Mouse (Mus musculus): ENCODE results near the gene Mthfd2l.
A peak's percentile ranks its signal among the peaks of the same experiment; 100 is the strongest.

Mthfd2l gene

DNA sequence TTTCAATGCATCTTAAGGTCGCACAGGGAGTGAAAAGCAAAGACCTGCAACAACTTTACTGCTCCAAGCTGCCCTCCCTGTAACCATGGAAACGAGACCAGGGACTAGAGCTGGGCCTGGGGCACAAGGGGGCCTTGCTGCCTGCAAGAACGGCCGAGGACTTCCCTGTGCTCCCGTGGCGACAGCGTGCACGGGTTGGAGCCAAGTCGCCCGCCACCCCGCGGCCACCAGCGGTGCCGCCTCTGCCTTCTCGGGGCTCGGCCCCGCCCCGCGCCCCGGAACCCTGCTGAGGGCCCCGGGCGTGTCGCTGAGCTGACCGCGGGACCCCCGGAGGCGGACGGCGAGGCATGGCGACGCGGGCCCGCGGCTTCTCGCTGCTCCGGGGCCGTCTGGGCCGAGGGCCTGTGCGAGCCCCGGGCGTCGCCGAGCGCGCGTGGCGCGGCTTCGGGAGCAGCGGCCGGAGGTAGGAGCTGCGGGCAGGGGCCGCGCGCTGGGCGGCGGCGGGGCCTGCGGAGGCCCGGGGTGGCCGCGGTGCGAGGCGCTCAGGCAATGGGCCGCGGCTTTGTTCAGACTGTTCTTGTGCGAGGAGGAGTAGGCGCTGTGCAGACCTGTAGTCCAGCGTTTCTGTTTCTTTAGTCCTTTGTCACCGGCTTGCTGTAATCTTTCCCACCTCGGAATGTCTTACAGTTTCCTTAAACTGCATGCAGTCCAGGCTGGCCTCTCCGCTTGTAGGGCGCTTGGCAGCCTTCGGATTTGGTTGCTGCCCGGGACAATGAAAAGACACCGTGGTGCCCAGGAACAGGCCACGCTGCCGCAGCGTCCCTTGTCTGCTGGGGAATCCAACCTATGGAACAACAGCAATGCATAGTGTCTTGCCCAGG, at the start of gene Mthfd2l:
Mthfd2l (plus strand) TSS at position 147 of the 881 bp plus-strand sequence.
- DNase-seq (ENCODE audit: low read depth in 1 of 2, low spot score in 2 of 2) = peak; percentile 44 to 59

- peak; percentile 19 to 43 for DNase-seq (ENCODE audit: low read depth in 1 of 2, low spot score in 2 of 2)
Measured at GRCm38 (mm10) chr5:90881682-90882081, 49.2 kb upstream of the Mthfd2l start.

- DNase-seq (ENCODE audit: low read depth in 1 of 2, low spot score in 2 of 2) = no peak
Measured at GRCm38 (mm10) chr5:90882146-90882545, 48.8 kb upstream of the Mthfd2l start.

DNA sequence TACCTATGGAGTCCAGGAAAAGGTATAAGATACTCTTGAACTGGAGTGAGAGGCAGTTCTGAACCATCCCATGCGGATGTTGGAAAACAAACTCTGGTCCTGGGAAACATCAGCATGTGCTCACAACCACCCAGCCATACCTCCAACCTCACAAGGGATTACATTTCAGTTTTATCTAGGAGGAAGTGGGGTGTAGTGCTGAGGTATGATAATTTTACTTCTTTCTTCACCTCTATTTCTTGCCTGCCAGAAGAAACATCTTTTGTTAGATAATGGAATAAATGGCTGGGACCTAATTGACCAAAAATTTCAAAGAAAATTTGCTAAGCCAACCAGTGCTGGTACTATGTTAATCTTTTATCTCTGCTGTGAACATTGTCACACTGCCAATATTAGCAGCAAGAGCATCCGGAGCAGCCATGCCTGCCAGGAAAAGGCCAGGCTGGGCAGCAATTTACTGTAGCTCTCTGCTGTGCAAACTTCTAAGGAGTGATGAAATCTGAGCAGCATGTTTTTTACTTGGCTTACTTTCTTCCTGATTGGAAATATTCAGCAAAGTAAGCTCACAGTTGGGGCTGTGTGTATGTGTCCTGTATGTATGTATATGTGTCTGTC, 46.2 kb upstream of the Mthfd2l start:
- DNase-seq (ENCODE audit: low read depth in 1 of 2, low spot score in 2 of 2) = no peak

DNA sequence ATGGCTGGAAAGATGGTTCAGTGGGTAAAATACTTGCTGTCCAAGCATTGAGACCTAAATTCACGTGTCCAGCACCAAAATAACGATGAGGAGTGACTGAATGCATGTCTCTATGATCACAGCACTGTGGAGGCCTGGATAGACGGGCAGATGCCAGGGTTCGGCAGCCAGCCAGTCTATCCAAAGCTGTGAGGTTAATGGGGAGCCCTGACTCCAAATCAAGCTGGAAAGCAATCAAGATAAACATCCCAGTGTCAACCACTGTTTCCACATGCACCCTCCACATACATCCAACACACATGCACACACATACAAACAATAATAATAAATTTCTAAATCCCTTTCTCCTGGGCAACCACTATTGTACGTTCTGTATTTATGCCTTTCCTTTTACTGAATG, 42.3 kb upstream of the Mthfd2l start:
- DNase-seq (ENCODE audit: low read depth in 1 of 2, low spot score in 2 of 2) = no peak

DNA sequence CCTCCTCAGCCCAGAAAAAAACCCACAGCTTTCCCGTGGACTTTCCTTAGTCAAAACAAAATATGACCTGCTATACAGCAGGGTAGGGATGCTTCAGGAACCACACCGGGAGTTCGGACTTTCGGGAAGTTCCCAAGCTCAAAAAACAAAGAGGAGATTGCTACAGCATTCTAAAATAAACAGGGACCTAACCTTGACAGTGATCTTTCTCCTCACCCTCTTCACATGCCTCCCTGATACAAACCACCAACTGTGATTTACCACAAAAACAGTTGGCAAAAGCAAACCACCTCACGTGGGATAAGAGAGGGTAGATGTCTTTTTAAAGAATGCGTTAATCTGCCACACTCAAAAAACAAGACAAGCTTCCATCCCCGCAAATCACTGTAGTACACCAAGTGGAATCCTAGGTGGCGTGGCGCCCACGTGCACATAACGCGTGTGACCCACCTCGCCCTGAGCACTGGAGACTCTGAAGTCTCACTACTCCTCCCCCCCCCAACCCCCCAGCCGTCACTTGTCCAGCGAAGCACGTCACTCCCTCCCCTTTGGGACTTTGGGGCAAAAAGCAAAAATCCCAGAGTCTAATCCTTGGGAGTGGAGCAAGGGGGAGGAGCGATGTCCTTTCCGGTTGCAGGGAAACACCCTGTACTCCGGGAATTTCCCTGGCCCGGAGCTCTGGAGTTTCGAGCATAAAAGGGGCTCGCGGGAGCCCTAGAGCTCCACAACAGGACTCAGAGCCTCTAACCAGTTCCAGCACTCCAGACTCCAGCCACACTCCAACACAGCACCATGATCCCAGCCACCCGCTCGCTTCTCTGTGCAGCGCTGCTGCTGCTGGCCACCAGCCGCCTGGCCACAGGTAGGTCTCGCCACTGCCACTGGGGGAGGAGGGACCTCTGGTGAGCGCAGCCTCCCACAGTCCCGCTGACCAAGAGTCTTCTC, 40.1 kb upstream of the Mthfd2l start, which contains the start of gene Cxcl1:
Cxcl1 (plus strand) TSS at position 723 of the 945 bp plus-strand sequence.
- no peak for DNase-seq (ENCODE audit: low read depth in 1 of 2, low spot score in 2 of 2)

GRCm38 (mm10) chr5:90891464-90891813, 39.5 kb upstream of the Mthfd2l start:
- DNase-seq (ENCODE audit: low read depth in 1 of 2, low spot score in 2 of 2) = no peak

GRCm38 (mm10) chr5:90894231-90894630, 36.7 kb upstream of the Mthfd2l start:
- DNase-seq (ENCODE audit: low read depth in 1 of 2, low spot score in 2 of 2) = no peak

DNA sequence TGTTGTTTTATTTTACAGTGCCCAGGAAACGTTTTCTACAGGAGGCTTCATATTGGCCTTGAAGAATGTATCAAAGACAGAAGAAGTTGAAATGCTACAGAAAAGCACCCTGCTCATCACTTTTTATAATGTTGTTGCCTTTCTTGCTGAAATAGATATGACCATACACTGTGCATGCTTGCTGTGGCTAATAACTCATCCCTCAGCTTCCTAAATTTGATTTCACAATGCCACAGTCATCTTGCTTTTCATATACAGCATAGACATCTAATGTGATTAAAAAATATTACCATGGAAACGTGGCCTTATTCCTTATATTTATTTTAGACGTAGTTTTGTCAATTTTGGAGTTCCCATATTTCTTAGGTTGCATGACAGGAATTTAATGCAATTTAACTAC, 33.5 kb upstream of the Mthfd2l start:
- DNase-seq (ENCODE audit: low read depth in 1 of 2, low spot score in 2 of 2) = no peak

DNA sequence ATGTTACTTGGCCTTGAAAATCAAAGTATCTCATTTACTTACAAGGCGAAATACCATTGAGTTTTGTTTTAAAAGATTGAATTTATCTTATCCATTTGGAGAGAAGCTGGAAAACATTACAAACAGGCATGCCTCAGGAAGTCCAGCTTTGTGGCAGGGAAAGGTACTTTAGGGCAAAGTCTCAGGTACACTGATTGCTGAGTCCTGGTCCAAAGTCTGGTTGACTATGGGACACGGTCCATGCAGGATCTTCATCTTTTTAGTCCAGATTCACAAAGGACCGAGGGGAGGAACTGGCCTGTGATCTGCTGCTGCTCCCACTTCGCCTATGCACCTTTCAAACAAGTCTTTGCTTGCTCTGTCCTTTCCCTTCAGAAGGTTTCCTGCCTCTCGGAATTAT, 31.6 kb upstream of the Mthfd2l start:
- DNase-seq (ENCODE audit: low read depth in 1 of 2, low spot score in 2 of 2) = no peak

- no peak for DNase-seq (ENCODE audit: low read depth in 1 of 2, low spot score in 2 of 2)
Measured at GRCm38 (mm10) chr5:90900147-90900546, 30.8 kb upstream of the Mthfd2l start.

- no peak for DNase-seq (ENCODE audit: low read depth in 1 of 2, low spot score in 2 of 2)
Measured at GRCm38 (mm10) chr5:90900688-90901087, 30.2 kb upstream of the Mthfd2l start.

- no peak for DNase-seq (ENCODE audit: low read depth in 1 of 2, low spot score in 2 of 2)
Measured at GRCm38 (mm10) chr5:90902380-90903260, 28.3 kb upstream of the Mthfd2l start.

GRCm38 (mm10) chr5:90903339-90904020, 27.4 kb upstream of the Mthfd2l start, which contains the start of gene Cxcl2:
Gene Cxcl2, plus strand, starts transcription at chr5:90903871.
- peak; percentile 62 to 66 for DNase-seq (ENCODE audit: low read depth in 1 of 2, low spot score in 2 of 2)

DNA sequence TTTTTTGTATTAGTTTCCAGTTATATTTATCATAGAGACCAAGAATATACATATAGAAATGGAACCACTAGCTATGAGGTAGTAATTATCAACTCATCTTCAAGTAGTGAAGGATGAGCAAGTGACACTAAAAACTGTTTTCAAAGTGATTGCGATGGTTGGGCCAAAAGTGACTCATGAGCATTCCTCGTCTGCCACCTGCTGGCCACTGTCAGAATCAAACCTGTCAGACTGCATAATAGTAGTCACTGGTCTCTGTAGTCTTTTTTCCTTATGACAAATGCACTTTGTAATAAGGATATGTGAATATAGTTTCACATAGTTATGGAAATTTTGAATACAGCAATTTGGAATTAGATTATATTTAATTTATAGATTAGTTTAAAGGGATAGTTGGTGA, 21.9 kb upstream of the Mthfd2l start:
- DNase-seq (ENCODE audit: low read depth in 1 of 2, low spot score in 2 of 2) = peak in 1 of 2 experiments; percentile 38

- no peak for DNase-seq (ENCODE audit: low read depth in 1 of 2, low spot score in 2 of 2)
Measured at GRCm38 (mm10) chr5:90919495-90919894, 11.4 kb upstream of the Mthfd2l start.

DNA sequence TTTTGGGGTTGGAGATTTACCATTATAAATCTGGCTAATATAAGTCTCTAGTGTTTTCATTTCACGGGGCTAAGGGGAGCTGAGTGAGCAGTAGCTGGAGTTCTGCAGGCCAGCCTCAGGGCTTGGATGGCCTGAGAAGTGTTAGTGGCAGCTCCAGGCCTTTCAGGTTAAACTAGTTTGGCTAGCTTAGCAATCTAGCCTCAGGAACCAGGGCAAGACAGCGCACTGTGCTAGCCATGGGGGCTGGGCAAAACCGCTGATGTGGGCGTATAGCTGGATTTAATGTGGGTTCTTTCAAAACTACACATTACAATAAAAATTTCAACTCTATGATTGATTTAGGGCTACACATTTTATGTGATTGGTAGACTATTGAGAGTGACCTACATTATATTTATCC, 8.0 kb upstream of the Mthfd2l start:
- DNase-seq (ENCODE audit: low read depth in 1 of 2, low spot score in 2 of 2) = no peak

DNA sequence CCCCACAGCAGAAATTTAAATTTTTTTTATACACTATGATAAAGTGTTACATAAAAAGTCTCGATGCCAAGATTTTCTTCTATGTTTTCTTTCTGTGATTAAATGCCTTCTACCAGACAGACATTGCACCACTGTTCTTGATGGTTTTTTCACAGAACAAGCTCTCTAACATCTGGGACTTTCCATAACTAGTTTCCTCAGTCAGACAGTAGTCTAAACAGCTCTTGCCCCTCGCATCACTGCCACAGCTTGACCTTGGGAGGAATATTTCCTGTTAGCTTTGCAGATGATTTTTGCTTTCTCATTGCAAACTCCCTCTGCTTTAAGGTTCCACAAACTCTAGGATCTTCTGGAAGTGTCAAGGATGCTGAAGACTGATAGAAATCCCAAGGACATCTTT, 371 bp upstream of the Mthfd2l start:
- no peak for DNase-seq (ENCODE audit: low read depth in 1 of 2, low spot score in 2 of 2)

GRCm38 (mm10) chr5:90931911-90932310, 994 bp downstream of the Mthfd2l start:
- no peak for DNase-seq (ENCODE audit: low read depth in 1 of 2, low spot score in 2 of 2)

DNA sequence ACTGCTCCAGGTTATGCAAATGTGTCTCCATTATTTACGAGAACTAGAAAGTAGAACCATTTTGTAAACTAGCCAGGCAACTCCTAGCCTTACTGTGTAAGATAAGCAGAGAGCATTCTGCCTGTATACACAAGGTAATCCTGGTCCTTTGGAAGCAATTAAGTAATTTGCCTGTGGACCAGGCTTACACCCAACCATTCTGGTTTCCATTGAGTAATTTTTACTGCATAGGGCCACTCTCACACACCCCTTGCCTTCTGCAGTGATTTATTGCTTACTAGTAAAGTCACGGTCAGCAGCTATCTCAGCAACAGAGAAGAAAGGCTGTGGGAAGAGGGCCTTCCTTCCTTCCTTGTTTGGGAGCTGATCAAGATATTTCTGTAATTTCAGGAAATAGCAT, 5.8 kb downstream of the Mthfd2l start:
- DNase-seq (ENCODE audit: low read depth in 1 of 2, low spot score in 2 of 2) = no peak
